Mouse (Mus musculus) ES-E14 (cell line): Measurements from ENCODE around the gene Sox5. TPM values are rescaled to one million over a fixed set of nuclear protein-coding genes. Genes with fewer than 3 reads are reported as not detected.

Source experiments
- DNase-seq: peaks from one replicate; pipeline ENCODE4 v3.0.0-alpha.2; 2013; ENCODE audit warnings: low read depth, low spot score
- H3K27ac ChIP-seq: 2 replicates; pipeline ENCODE4 v1.5.1; 2012; ENCODE audit warnings: low read depth, mild to moderate bottlenecking, low read length, moderate library complexity, mixed read lengths; ENCODE audit not compliant: poor library complexity, insufficient read depth, severe bottlenecking
- H3K36me3 ChIP-seq: 2 replicates; pipeline ENCODE4 v1.6.1; 2012; ENCODE audit warnings: mild to moderate bottlenecking, low read length, moderate library complexity, mixed read lengths; ENCODE audit not compliant: control insufficient read depth, poor library complexity, insufficient read depth, severe bottlenecking
- H3K4me1 ChIP-seq, 2 experiments: fragments of 150-350 bp in 1 of 2; sonication (generic) in 1 of 2; 2 replicates each; pipeline ENCODE4 v1.6.1; 2012; ENCODE audit warnings: low read length in 2 of 2, mild to moderate bottlenecking in 1 of 2, mixed read lengths in 1 of 2; ENCODE audit not compliant: control insufficient read depth in 2 of 2, insufficient read depth in 2 of 2, poor library complexity in 1 of 2
- H3K4me3 ChIP-seq, 2 experiments: fragments of 150-350 bp in 1 of 2; sonication (generic) in 1 of 2; 2 replicates each; pipeline ENCODE4 v1.5.1; 2012; ENCODE audit warnings: low read length in 2 of 2, low read depth in 1 of 2, mild to moderate bottlenecking in 1 of 2, mixed read lengths in 1 of 2; ENCODE audit not compliant: insufficient read depth in 1 of 2, poor library complexity in 1 of 2, severe bottlenecking in 1 of 2
- H3K9ac ChIP-seq: 2 replicates; pipeline ENCODE4 v1.6.1; 2012; ENCODE audit warnings: low read depth, mild to moderate bottlenecking, low read length, mixed read lengths; ENCODE audit not compliant: poor library complexity, insufficient read depth, severe bottlenecking
- H3K9me3 ChIP-seq: fragments of 150-350 bp; sonication (generic); 2 replicates; pipeline ENCODE4 v1.6.1; 2012; ENCODE audit warnings: low read depth, mild to moderate bottlenecking, low read length; ENCODE audit not compliant: control insufficient read depth, insufficient read depth
- CHD2 ChIP-seq: IDR thresholded peaks from 2 replicates; pipeline ENCODE4 v1.6.1; 2014; ENCODE audit warnings: mild to moderate bottlenecking, low read depth, low read length, inconsistent platforms
- HCFC1 ChIP-seq: IDR thresholded peaks from 2 replicates; pipeline ENCODE4 v1.6.1; 2012; ENCODE audit warnings: low read length, inconsistent platforms, borderline replicate concordance; ENCODE audit not compliant: insufficient read depth
- MAFK ChIP-seq: IDR thresholded peaks from 2 replicates; pipeline ENCODE4 v1.6.1; 2014; ENCODE audit warnings: mild to moderate bottlenecking, low read depth, low read length, inconsistent platforms; ENCODE audit not compliant: insufficient read depth
- ZC3H11A ChIP-seq: IDR thresholded peaks from 2 replicates; pipeline ENCODE4 v1.6.1; 2012; ENCODE audit warnings: low read depth, mild to moderate bottlenecking, inconsistent platforms, low read length, borderline replicate concordance
- ZNF384 ChIP-seq: IDR thresholded peaks from 2 replicates; pipeline ENCODE4 v1.6.1; 2012; ENCODE audit warnings: low read depth, low read length, inconsistent platforms
- in situ Hi-C, 2 experiments: fragments of 600-800 bp; cut with MboI; formaldehyde crosslinking; loops; one replicate each; pipeline ENCODE4 v1.15.1; 2025; ENCODE audit warnings: low sequenced_read_pairs in 2 of 2, inconsistent platforms in 1 of 2; ENCODE audit not compliant: unreplicated experiment in 2 of 2
- total RNA-seq: library from RNA; depleted of rRNA; stranded (reverse); fragments of 300-350 nt; gene quantifications from 2 replicates; pipeline ENCODE4 v1.2.3, GENCODE M21; 2012

Gene Sox5
- total RNA-seq, 1 experiment = 0.36 TPM

DNA sequence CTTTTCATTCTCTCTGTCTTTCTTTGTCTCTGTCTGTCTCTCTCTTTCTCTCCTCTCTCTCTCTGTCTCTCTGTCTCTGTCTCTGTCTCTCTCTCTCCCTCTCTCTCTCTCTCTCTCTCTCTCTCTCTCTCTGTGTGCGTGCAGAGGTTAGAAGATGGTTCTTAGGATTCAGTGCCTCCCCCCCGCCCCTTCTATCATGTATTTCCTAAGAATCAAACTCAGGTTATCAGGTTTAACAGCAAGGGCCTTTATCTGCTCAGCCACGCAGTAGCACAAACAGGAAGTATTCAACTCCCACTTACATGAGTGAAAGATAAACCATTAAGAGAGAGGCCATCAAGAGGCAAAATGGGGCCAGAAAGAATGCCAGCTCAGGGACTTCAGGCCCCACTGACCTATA is 913.0 kb downstream of the Sox5 start:
- no peak for DNase-seq
- no peaks in the 10 kb centered on the region for H3K9me3 ChIP-seq
- no peak for TF ChIP-seq HCFC1
- no peak for TF ChIP-seq ZNF384
- no peak for TF ChIP-seq MAFK
- no peak for TF ChIP-seq ZC3H11A
- TF ChIP-seq CHD2 = no peak
- H3K9ac ChIP-seq = no peak overlapping the region
- in situ Hi-C loops = no loop called here
- no peak overlapping the region for H3K4me3 ChIP-seq
- H3K36me3 ChIP-seq = no peaks in the 10 kb centered on the region
- no peaks in the 10 kb centered on the region for H3K4me1 ChIP-seq
- no peak overlapping the region for H3K27ac ChIP-seq

DNA sequence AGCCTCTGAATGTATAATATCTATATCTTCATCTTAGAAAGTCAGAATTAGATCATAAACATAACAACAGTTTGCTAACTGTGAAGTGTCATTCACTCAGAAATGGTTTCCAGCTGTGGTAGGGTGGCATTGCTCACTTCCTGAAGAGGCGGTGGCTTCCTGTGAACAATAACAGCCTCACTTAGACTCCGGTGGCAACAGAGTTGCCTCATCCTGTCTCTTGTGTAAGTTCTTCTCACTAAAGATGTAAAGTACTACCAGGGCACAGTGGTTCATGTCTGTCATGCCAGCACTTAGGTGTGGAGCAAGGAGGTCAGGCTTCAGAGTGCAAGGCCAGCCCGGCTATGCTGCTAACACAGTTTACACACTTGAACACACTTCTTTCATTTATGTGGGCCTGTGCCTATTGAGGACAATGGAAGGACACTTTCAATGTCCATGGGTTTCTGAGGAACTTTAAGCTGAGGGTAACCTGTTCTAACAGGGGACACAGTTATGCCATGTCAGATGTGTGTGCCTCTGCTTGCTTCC is 913.6 kb downstream of the Sox5 start:
- in situ Hi-C loops = no loop called here
- Histone ChIP-seq H3K36me3 (no peaks in the 10 kb centered on the region), H3K4me1 (no peaks in the 10 kb centered on the region), H3K9ac (no peak overlapping the region), H3K4me3 (no peak overlapping the region), H3K27ac (no peak overlapping the region), H3K9me3 (no peaks in the 10 kb centered on the region)
- TF ChIP-seq HCFC1 (no peak), CHD2 (no peak), ZC3H11A (no peak), MAFK (no peak), ZNF384 (no peak)
- DNase-seq = no peak

GRCm38 (mm10) chr6:143867029-143867428 is 914.7 kb downstream of the Sox5 start:
- Histone ChIP-seq H3K9ac (no peak overlapping the region), H3K9me3 (no peaks in the 10 kb centered on the region), H3K36me3 (no peaks in the 10 kb centered on the region), H3K4me3 (no peak overlapping the region), H3K27ac (no peak overlapping the region), H3K4me1 (no peaks in the 10 kb centered on the region)
- DNase-seq = no peak
- in situ Hi-C loops = no loop called here
- no peak for TF ChIP-seq CHD2
- TF ChIP-seq ZNF384 = no peak
- no peak for TF ChIP-seq ZC3H11A
- no peak for TF ChIP-seq MAFK
- no peak for TF ChIP-seq HCFC1

- in situ Hi-C loops = no loop called here
Observed at GRCm38 (mm10) chr6:143866566-143866965, 915.2 kb downstream of the Sox5 start.

GRCm38 (mm10) chr6:143862611-143863110 is 919.1 kb downstream of the Sox5 start:
- in situ Hi-C loops = no loop called here

More at GRCm38 (mm10) chr6:143866566-143866965, 915.2 kb downstream of the Sox5 start:
- H3K4me3 ChIP-seq = no peak overlapping the region
- TF ChIP-seq HCFC1 (no peak), ZC3H11A (no peak), ZNF384 (no peak), MAFK (no peak), CHD2 (no peak)
- no peak overlapping the region for H3K27ac ChIP-seq
- H3K36me3 ChIP-seq = no peaks in the 10 kb centered on the region
- DNase-seq = no peak
- H3K4me1 ChIP-seq = no peaks in the 10 kb centered on the region
- H3K9me3 ChIP-seq = no peaks in the 10 kb centered on the region
- H3K9ac ChIP-seq = no peak overlapping the region

More at GRCm38 (mm10) chr6:143862611-143863110, 919.1 kb downstream of the Sox5 start:
- no peaks in the 10 kb centered on the region for H3K36me3 ChIP-seq
- H3K4me1 ChIP-seq = no peaks in the 10 kb centered on the region
- no peak overlapping the region for H3K4me3 ChIP-seq
- TF ChIP-seq ZC3H11A (no peak), MAFK (no peak), ZNF384 (no peak), HCFC1 (no peak), CHD2 (no peak)
- H3K9me3 ChIP-seq = no peaks in the 10 kb centered on the region
- no peak for DNase-seq
- no peak overlapping the region for H3K9ac ChIP-seq
- H3K27ac ChIP-seq = no peak overlapping the region
